Mouse (Mus musculus) hindbrain, embryonic 12.5 days (tissue): Measurements from ENCODE around the gene Mlx. TPM values are rescaled to one million over a fixed set of nuclear protein-coding genes. Genes with fewer than 3 reads are reported as not detected.

ENCODE experiments used
- ATAC-seq: fragments of 200-750 bp; cut with Nextera tagmentation; 2 replicates; pipeline ENCODE4 v1.8.0; 2017; ENCODE audit warnings: moderate TSS enrichment; ENCODE audit not compliant: low FRiP score
- H3K27ac ChIP-seq: fragments of 300-500 bp; sonication (generic); 2 replicates; pipeline ENCODE4 v1.5.1; 2016; ENCODE audit warnings: mild to moderate bottlenecking
- H3K27me3 ChIP-seq: fragments of 300-500 bp; sonication (generic); 2 replicates; pipeline ENCODE4 v1.6.1; 2016; ENCODE audit warnings: mild to moderate bottlenecking
- H3K36me3 ChIP-seq: fragments of 300-500 bp; sonication (generic); 2 replicates; pipeline ENCODE4 v1.6.1; 2016; ENCODE audit warnings: mild to moderate bottlenecking
- H3K4me1 ChIP-seq: fragments of 300-500 bp; sonication (generic); 2 replicates; pipeline ENCODE4 v1.6.1; 2016
- H3K4me2 ChIP-seq: fragments of 300-500 bp; sonication (generic); replicated peaks from 2 replicates; pipeline ENCODE4 v1.6.1; 2016; ENCODE audit warnings: mild to moderate bottlenecking
- H3K4me3 ChIP-seq: fragments of 300-500 bp; sonication (generic); 2 replicates; pipeline ENCODE4 v1.5.1; 2016; ENCODE audit warnings: mild to moderate bottlenecking
- H3K9ac ChIP-seq: fragments of 300-500 bp; sonication (generic); 2 replicates; pipeline ENCODE4 v1.6.1; 2016; ENCODE audit warnings: mild to moderate bottlenecking, moderate library complexity
- H3K9me3 ChIP-seq: fragments of 300-500 bp; sonication (generic); replicated peaks from 2 replicates; pipeline ENCODE4 v1.6.1; 2016; ENCODE audit warnings: mild to moderate bottlenecking
- WGBS: fragments of 180-500 bp; shearing (Covaris S2); methylation state at CpG from one replicate; pipeline ENCODE4 v1.1.7; 2016; 5-methylcytosine and 5-hydroxymethylcytosine counted together
- polyA plus RNA-seq: library from polyadenylated mRNA; unstranded; fragments of >200 nt; fragmentation: Nextera tagmentation; extraction: Ambion mirVana; gene quantifications from 2 replicates; pipeline ENCODE4 v1.2.1, GENCODE M21; 2016

Gene Mlx
- polyA plus RNA-seq = 62.1 and 62.4 TPM in 2 replicates

GRCm38 (mm10) chr11:101086756-101087681 is at the start of gene Mlx:
TSS of gene Mlx (plus strand) at chr11:101087277.
- 1% methylated on average over 52 of the region's 52 CpGs for WGBS
- H3K4me2 ChIP-seq = peak within 1 kb of the TSS; percentile 96
- H3K4me1 ChIP-seq = peaks cover 38% of the 10 kb centered on the region
- no peaks in the 10 kb centered on the region for H3K27me3 ChIP-seq
- H3K9me3 ChIP-seq = no peaks in the 10 kb centered on the region
- peak within 1 kb of the TSS; percentile 87 for H3K27ac ChIP-seq
- peak; percentile 84 for ATAC-seq
- H3K36me3 ChIP-seq = peaks cover 48% of the 10 kb centered on the region
- H3K9ac ChIP-seq = peak within 1 kb of the TSS; percentile 93
- peak within 1 kb of the TSS; percentile 74 for H3K4me3 ChIP-seq

GRCm38 (mm10) chr11:101037795-101038194 is 49.3 kb upstream of the Mlx start:
- peaks cover 88% of the 10 kb centered on the region for H3K36me3 ChIP-seq
- ATAC-seq = no peak
- H3K27ac ChIP-seq = no peak overlapping the region
- H3K27me3 ChIP-seq = no peaks in the 10 kb centered on the region
- no peaks in the 10 kb centered on the region for H3K9me3 ChIP-seq
- 79% methylated on average over 10 of the region's 10 CpGs for WGBS
- no peaks in the 10 kb centered on the region for H3K4me1 ChIP-seq
- no peak overlapping the region for H3K9ac ChIP-seq
- H3K4me3 ChIP-seq = no peak overlapping the region
- H3K4me2 ChIP-seq = no peak overlapping the region

- no peak overlapping the region for H3K9ac ChIP-seq
- no peaks in the 10 kb centered on the region for H3K27me3 ChIP-seq
- H3K4me1 ChIP-seq = no peaks in the 10 kb centered on the region
- no peaks in the 10 kb centered on the region for H3K9me3 ChIP-seq
- WGBS = 92% methylated on average over 4 of the region's 4 CpGs
- H3K4me2 ChIP-seq = no peak overlapping the region
- H3K36me3 ChIP-seq = peaks cover 93% of the 10 kb centered on the region
- H3K27ac ChIP-seq = 0 out of 2 replicates have a peak overlapping the region, but pooled peaks have one; percentile 12
- no peak for ATAC-seq
- no peak overlapping the region for H3K4me3 ChIP-seq
Observed at GRCm38 (mm10) chr11:101045826-101046225, 41.3 kb upstream of the Mlx start.

- H3K27me3 ChIP-seq = no peaks in the 10 kb centered on the region
- no peaks in the 10 kb centered on the region for H3K4me1 ChIP-seq
- no peak overlapping the region for H3K4me3 ChIP-seq
- H3K9me3 ChIP-seq = no peaks in the 10 kb centered on the region
- no peak overlapping the region for H3K9ac ChIP-seq
- H3K27ac ChIP-seq = no peak overlapping the region
- peaks cover 94% of the 10 kb centered on the region for H3K36me3 ChIP-seq
- no peak overlapping the region for H3K4me2 ChIP-seq
- no peak for ATAC-seq
- WGBS = 68% methylated on average over 9 of the region's 9 CpGs
Observed at GRCm38 (mm10) chr11:101046440-101046839, 40.6 kb upstream of the Mlx start.

GRCm38 (mm10) chr11:101047502-101047901 is 39.6 kb upstream of the Mlx start:
- Histone ChIP-seq H3K9me3 (no peaks in the 10 kb centered on the region), H3K4me3 (no peak overlapping the region), H3K36me3 (peaks cover 95% of the 10 kb centered on the region), H3K9ac (no peak overlapping the region), H3K27ac (no peak overlapping the region), H3K27me3 (no peaks in the 10 kb centered on the region), H3K4me1 (no peaks in the 10 kb centered on the region), H3K4me2 (no peak overlapping the region)
- no peak for ATAC-seq
- 79% methylated on average over 3 of the region's 3 CpGs for WGBS

- H3K4me2 ChIP-seq = no peak overlapping the region
- H3K9ac ChIP-seq = no peak overlapping the region
- WGBS = 83% methylated on average over 9 of the region's 9 CpGs
- no peak for ATAC-seq
- peaks cover 91% of the 10 kb centered on the region for H3K36me3 ChIP-seq
- H3K4me3 ChIP-seq = no peak overlapping the region
- no peaks in the 10 kb centered on the region for H3K9me3 ChIP-seq
- no peaks in the 10 kb centered on the region for H3K4me1 ChIP-seq
- no peak overlapping the region for H3K27ac ChIP-seq
- H3K27me3 ChIP-seq = no peaks in the 10 kb centered on the region
Observed at GRCm38 (mm10) chr11:101050359-101050758, 36.7 kb upstream of the Mlx start.

- Histone ChIP-seq H3K4me2 (no peak overlapping the region), H3K9ac (no peak overlapping the region), H3K27ac (no peak overlapping the region), H3K36me3 (peaks cover 89% of the 10 kb centered on the region), H3K27me3 (no peaks in the 10 kb centered on the region), H3K4me3 (no peak overlapping the region), H3K9me3 (no peaks in the 10 kb centered on the region), H3K4me1 (no peaks in the 10 kb centered on the region)
- 85% methylated on average over 6 of the region's 6 CpGs for WGBS
- ATAC-seq = no peak
Observed at GRCm38 (mm10) chr11:101051051-101051493, 36.0 kb upstream of the Mlx start.

GRCm38 (mm10) chr11:101051617-101052016 is 35.5 kb upstream of the Mlx start:
- no peak for ATAC-seq
- H3K27me3 ChIP-seq = no peaks in the 10 kb centered on the region
- WGBS = 90% methylated on average over 8 of the region's 8 CpGs
- peaks cover 89% of the 10 kb centered on the region for H3K36me3 ChIP-seq
- no peak overlapping the region for H3K9ac ChIP-seq
- no peaks in the 10 kb centered on the region for H3K9me3 ChIP-seq
- H3K27ac ChIP-seq = no peak overlapping the region
- H3K4me3 ChIP-seq = no peak overlapping the region
- no peak overlapping the region for H3K4me2 ChIP-seq
- no peaks in the 10 kb centered on the region for H3K4me1 ChIP-seq

GRCm38 (mm10) chr11:101052751-101053473 is 34.2 kb upstream of the Mlx start:
- H3K27me3 ChIP-seq = no peaks in the 10 kb centered on the region
- no peak overlapping the region for H3K9ac ChIP-seq
- no peak overlapping the region for H3K27ac ChIP-seq
- H3K9me3 ChIP-seq = no peaks in the 10 kb centered on the region
- peaks cover 87% of the 10 kb centered on the region for H3K36me3 ChIP-seq
- H3K4me1 ChIP-seq = no peaks in the 10 kb centered on the region
- ATAC-seq = no peak
- no peak overlapping the region for H3K4me3 ChIP-seq
- WGBS = 95% methylated on average over 10 of the region's 10 CpGs
- H3K4me2 ChIP-seq = no peak overlapping the region

- 100% methylated on average over 1 of the region's 1 CpGs for WGBS
- Histone ChIP-seq H3K9me3 (no peaks in the 10 kb centered on the region), H3K27ac (no peak overlapping the region), H3K36me3 (peaks cover 88% of the 10 kb centered on the region), H3K4me3 (no peak overlapping the region), H3K27me3 (no peaks in the 10 kb centered on the region), H3K4me2 (no peak overlapping the region), H3K9ac (no peak overlapping the region), H3K4me1 (no peaks in the 10 kb centered on the region)
- no peak for ATAC-seq
Observed at GRCm38 (mm10) chr11:101053974-101054373, 33.1 kb upstream of the Mlx start.

GRCm38 (mm10) chr11:101055418-101055817 is 31.7 kb upstream of the Mlx start:
- H3K9ac ChIP-seq = no peak overlapping the region
- no peaks in the 10 kb centered on the region for H3K4me1 ChIP-seq
- H3K9me3 ChIP-seq = no peaks in the 10 kb centered on the region
- no peak overlapping the region; the same call in 1 of the 2 replicates for H3K27ac ChIP-seq
- no peak overlapping the region for H3K4me2 ChIP-seq
- ATAC-seq = no peak
- H3K4me3 ChIP-seq = no peak overlapping the region
- H3K27me3 ChIP-seq = no peaks in the 10 kb centered on the region
- H3K36me3 ChIP-seq = peaks cover 91% of the 10 kb centered on the region
- 78% methylated on average over 14 of the region's 14 CpGs for WGBS

- Histone ChIP-seq H3K4me1 (no peaks in the 10 kb centered on the region), H3K9ac (no peak overlapping the region), H3K36me3 (peaks cover 90% of the 10 kb centered on the region), H3K4me3 (no peak overlapping the region), H3K4me2 (no peak overlapping the region), H3K9me3 (no peaks in the 10 kb centered on the region), H3K27me3 (no peaks in the 10 kb centered on the region), H3K27ac (no peak overlapping the region)
- ATAC-seq = no peak
- WGBS = 58% methylated on average over 8 of the region's 8 CpGs
Observed at GRCm38 (mm10) chr11:101056885-101057284, 30.2 kb upstream of the Mlx start.
